Mouse (Mus musculus): ENCODE data around the gene Slc22a8. TPM values are rescaled to one million over a fixed set of nuclear protein-coding genes. Genes with fewer than 3 reads are reported as not detected.

Slc22a8 gene
- polyA plus RNA-seq, 1 experiment from 2014 or later = 0.07 TPM

GRCm38 (mm10) chr19:8578293-8578969, 12.6 kb upstream of the Slc22a8 start:
- peak; percentile 67 for DNase-seq (ENCODE audit: low spot score)
- Histone ChIP-seq H3K36me3 (no peaks in the 10 kb centered on the region), H3K27me3 (ENCODE audit: low read depth, poor library complexity, severe bottlenecking) (peaks cover 8% of the 10 kb centered on the region; the same call in 1 of the 2 replicates), H3K9me3 (replicated peaks) (no peaks in the 10 kb centered on the region), H3K4me1 (peaks cover 7% of the 10 kb centered on the region), H3K27ac (replicated peaks) (peak overlapping the region; percentile 46), H3K4me3 (peak overlapping the region; percentile 49)
- WGBS = 10% methylated on average over 24 of the region's 24 CpGs

- WGBS = 75% methylated on average over 2 of the region's 2 CpGs
- H3K27ac ChIP-seq (replicated peaks) = peak overlapping the region; percentile 46
- H3K9me3 ChIP-seq (replicated peaks) = no peaks in the 10 kb centered on the region
- H3K4me3 ChIP-seq = peak overlapping the region; percentile 49
- no peaks in the 10 kb centered on the region for H3K36me3 ChIP-seq
- peaks cover 8% of the 10 kb centered on the region; the same call in 1 of the 2 replicates for H3K27me3 ChIP-seq (ENCODE audit: low read depth, poor library complexity, severe bottlenecking)
- peaks cover 7% of the 10 kb centered on the region for H3K4me1 ChIP-seq
- DNase-seq (ENCODE audit: low spot score) = no peak
Measured at GRCm38 (mm10) chr19:8578970-8579342, 12.1 kb upstream of the Slc22a8 start.

- no peak for DNase-seq (ENCODE audit: low spot score)
- H3K4me3 ChIP-seq = no peak overlapping the region
- H3K27me3 ChIP-seq (ENCODE audit: low read depth, poor library complexity, severe bottlenecking) = no peaks in the 10 kb centered on the region
- H3K4me1 ChIP-seq = no peaks in the 10 kb centered on the region
- WGBS = 88% methylated on average over 3 of the region's 3 CpGs
- H3K9me3 ChIP-seq (replicated peaks) = no peaks in the 10 kb centered on the region
- no peak overlapping the region for H3K27ac ChIP-seq (replicated peaks)
- no peaks in the 10 kb centered on the region for H3K36me3 ChIP-seq
Measured at GRCm38 (mm10) chr19:8585298-8585697, 5.8 kb upstream of the Slc22a8 start.

- Histone ChIP-seq H3K27ac (replicated peaks) (no peak overlapping the region), H3K4me3 (no peak overlapping the region), H3K4me1 (peaks cover under 1% of the 10 kb centered on the region), H3K27me3 (ENCODE audit: low read depth, poor library complexity, severe bottlenecking) (no peaks in the 10 kb centered on the region), H3K36me3 (no peaks in the 10 kb centered on the region), H3K9me3 (replicated peaks) (no peaks in the 10 kb centered on the region)
- 84% methylated on average over 2 of the region's 2 CpGs for WGBS
- DNase-seq (ENCODE audit: low spot score) = no peak
Measured at GRCm38 (mm10) chr19:8585899-8586298, 5.2 kb upstream of the Slc22a8 start.

- Histone ChIP-seq H3K4me3 (no peak overlapping the region), H3K27ac (replicated peaks) (no peak overlapping the region), H3K27me3 (ENCODE audit: low read depth, poor library complexity, severe bottlenecking) (no peaks in the 10 kb centered on the region), H3K9me3 (replicated peaks) (no peaks in the 10 kb centered on the region), H3K4me1 (peaks cover 5% of the 10 kb centered on the region), H3K36me3 (no peaks in the 10 kb centered on the region)
- 66% methylated on average over 3 of the region's 3 CpGs for WGBS
- no peak for DNase-seq (ENCODE audit: low spot score)
Measured at GRCm38 (mm10) chr19:8586350-8586749, 4.7 kb upstream of the Slc22a8 start.

- WGBS = 73% methylated on average over 1 of the region's 1 CpGs
- Histone ChIP-seq H3K27ac (replicated peaks) (no peak overlapping the region), H3K9me3 (replicated peaks) (no peaks in the 10 kb centered on the region), H3K36me3 (no peaks in the 10 kb centered on the region), H3K27me3 (ENCODE audit: low read depth, poor library complexity, severe bottlenecking) (no peaks in the 10 kb centered on the region), H3K4me3 (no peak overlapping the region), H3K4me1 (peaks cover 11% of the 10 kb centered on the region)
- DNase-seq (ENCODE audit: low spot score) = no peak
Measured at GRCm38 (mm10) chr19:8587315-8587714, 3.7 kb upstream of the Slc22a8 start.

GRCm38 (mm10) chr19:8592155-8592554, 1.1 kb downstream of the Slc22a8 start:
- WGBS = 71% methylated on average over 2 of the region's 2 CpGs
- no peak overlapping the region for H3K27ac ChIP-seq (replicated peaks)
- peaks cover 32% of the 10 kb centered on the region for H3K4me1 ChIP-seq

GRCm38 (mm10) chr19:8592873-8593408, 1.9 kb downstream of the Slc22a8 start:
- Histone ChIP-seq H3K4me1 (peaks cover 40% of the 10 kb centered on the region), H3K27me3 (ENCODE audit: low read depth, poor library complexity, severe bottlenecking) (no peaks in the 10 kb centered on the region), H3K4me3 (no peak overlapping the region), H3K9me3 (replicated peaks) (no peaks in the 10 kb centered on the region), H3K27ac (replicated peaks) (peak overlapping the region; percentile 42; the same call in 1 of the 2 replicates), H3K36me3 (no peaks in the 10 kb centered on the region)
- DNase-seq (ENCODE audit: low spot score) = no peak
- WGBS = 61% methylated on average over 6 of the region's 6 CpGs

More at GRCm38 (mm10) chr19:8592155-8592554, 1.1 kb downstream of the Slc22a8 start:
- H3K4me3 ChIP-seq = no peak overlapping the region
- H3K36me3 ChIP-seq = no peaks in the 10 kb centered on the region
- no peaks in the 10 kb centered on the region for H3K27me3 ChIP-seq (ENCODE audit: low read depth, poor library complexity, severe bottlenecking)
- no peak for DNase-seq (ENCODE audit: low spot score)
- no peaks in the 10 kb centered on the region for H3K9me3 ChIP-seq (replicated peaks)

- Histone ChIP-seq H3K4me1 (peaks cover 40% of the 10 kb centered on the region), H3K36me3 (no peaks in the 10 kb centered on the region), H3K27me3 (ENCODE audit: low read depth, poor library complexity, severe bottlenecking) (no peaks in the 10 kb centered on the region), H3K27ac (replicated peaks) (no peak overlapping the region), H3K9me3 (replicated peaks) (no peaks in the 10 kb centered on the region), H3K4me3 (no peak overlapping the region)
- no peak for DNase-seq (ENCODE audit: low spot score)
- WGBS = 86% methylated on average over 11 of the region's 11 CpGs
Measured at GRCm38 (mm10) chr19:8593833-8594232, 2.8 kb downstream of the Slc22a8 start.

- Histone ChIP-seq H3K27me3 (ENCODE audit: low read depth, poor library complexity, severe bottlenecking) (no peaks in the 10 kb centered on the region), H3K36me3 (no peaks in the 10 kb centered on the region), H3K4me3 (no peak overlapping the region), H3K9me3 (replicated peaks) (no peaks in the 10 kb centered on the region), H3K27ac (replicated peaks) (0 out of 2 replicates have a peak overlapping the region, but pooled peaks have one; percentile 28), H3K4me1 (peaks cover 40% of the 10 kb centered on the region)
- 5% methylated on average over 1 of the region's 1 CpGs for WGBS
- DNase-seq (ENCODE audit: low spot score) = peak; percentile 28
Measured at GRCm38 (mm10) chr19:8594518-8594917, 3.5 kb downstream of the Slc22a8 start.

- 59% methylated on average over 4 of the region's 4 CpGs for WGBS
- no peak for DNase-seq (ENCODE audit: low spot score)
- no peak overlapping the region for H3K4me3 ChIP-seq
- H3K4me1 ChIP-seq = peaks cover 32% of the 10 kb centered on the region
- H3K36me3 ChIP-seq = no peaks in the 10 kb centered on the region
- H3K9me3 ChIP-seq (replicated peaks) = no peaks in the 10 kb centered on the region
- H3K27me3 ChIP-seq (ENCODE audit: low read depth, poor library complexity, severe bottlenecking) = no peaks in the 10 kb centered on the region
- H3K27ac ChIP-seq (replicated peaks) = 0 out of 2 replicates have a peak overlapping the region, but pooled peaks have one; percentile 42
Measured at GRCm38 (mm10) chr19:8597269-8597668, 6.2 kb downstream of the Slc22a8 start.

GRCm38 (mm10) chr19:8599229-8599628, 8.2 kb downstream of the Slc22a8 start:
- H3K4me1 ChIP-seq = peaks cover 21% of the 10 kb centered on the region
- H3K9me3 ChIP-seq (replicated peaks) = no peaks in the 10 kb centered on the region
- 78% methylated on average over 2 of the region's 2 CpGs for WGBS
- no peaks in the 10 kb centered on the region for H3K27me3 ChIP-seq (ENCODE audit: low read depth, poor library complexity, severe bottlenecking)
- no peak overlapping the region for H3K4me3 ChIP-seq
- DNase-seq (ENCODE audit: low spot score) = no peak
- H3K36me3 ChIP-seq = no peaks in the 10 kb centered on the region
- H3K27ac ChIP-seq (replicated peaks) = no peak overlapping the region

- Histone ChIP-seq H3K27me3 (ENCODE audit: low read depth, poor library complexity, severe bottlenecking) (no peaks in the 10 kb centered on the region), H3K27ac (replicated peaks) (no peak overlapping the region), H3K9me3 (replicated peaks) (no peaks in the 10 kb centered on the region), H3K4me3 (no peak overlapping the region), H3K4me1 (peaks cover 13% of the 10 kb centered on the region), H3K36me3 (no peaks in the 10 kb centered on the region)
- no peak for DNase-seq (ENCODE audit: low spot score)
Measured at GRCm38 (mm10) chr19:8601922-8602321, 10.9 kb downstream of the Slc22a8 start.

All from midbrain, embryonic 10.5 days (tissue).